In the genomic region with DNA sequence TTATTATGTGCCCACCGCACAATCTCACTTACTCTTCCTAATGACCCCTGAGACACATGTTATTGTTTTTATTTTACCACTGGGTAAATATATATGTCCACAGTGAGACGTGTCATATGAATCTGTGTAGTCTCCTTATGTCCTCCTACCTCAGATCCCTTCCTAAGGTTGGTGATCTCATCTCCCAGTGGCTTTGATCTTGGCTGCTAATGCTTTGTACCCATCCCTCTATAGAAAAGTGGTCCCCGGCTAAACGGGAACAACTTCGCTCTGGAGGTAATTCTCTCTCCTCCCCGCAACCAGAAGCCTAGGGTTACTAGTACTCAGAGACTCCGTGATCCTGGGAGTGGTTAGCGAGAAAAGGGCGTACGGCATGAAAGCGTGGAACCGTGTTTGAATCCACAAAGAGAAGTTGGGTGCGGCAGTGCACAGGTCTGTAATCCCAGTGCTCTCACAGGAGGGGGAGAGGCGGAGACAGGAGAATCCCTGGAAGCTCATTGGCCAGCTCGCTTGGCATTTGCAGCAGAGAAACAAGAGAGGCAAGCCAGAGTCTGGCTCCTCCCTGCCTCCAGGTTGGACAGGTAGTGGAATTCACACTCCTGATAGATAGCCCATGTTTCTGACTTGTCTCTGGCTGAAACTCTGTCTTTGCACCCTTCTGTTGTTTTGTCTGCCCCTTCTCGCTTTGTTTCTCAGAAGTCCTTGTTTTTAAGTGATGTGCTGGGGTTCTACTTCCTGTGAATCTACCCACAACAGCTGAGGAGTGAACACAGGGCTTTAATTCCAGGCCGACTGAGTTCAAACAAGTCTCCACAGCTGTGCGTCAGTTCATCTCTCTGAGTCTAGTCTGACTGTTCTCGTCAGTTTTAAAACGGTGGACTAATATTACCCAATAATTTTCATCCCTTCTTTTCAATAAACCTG, we compare ENCODE assay signal across 9 mouse cellular contexts. TPM values are rescaled to one million over a fixed set of nuclear protein-coding genes. Genes with fewer than 3 reads are reported as not detected.
DNase-seq lines count a peak whose midpoint lies in the region; ATAC-seq and TF ChIP-seq lines count a peak whose summit lies in the region.
"Had no signal": no experiment of that assay in that cellular context is flagged by ENCODE, and none has a peak within 500 bp of the region (broad histone marks: within the 10 kb centered on the region; RNA-seq: fewer than 3 reads in every experiment).

No protein-coding gene starts in this region.

- no peak for TF ChIP-seq EP300 in heart, postnatal 0 days (IDR thresholded peaks at IDR 0.05; ENCODE audit: low read depth)
- no peak for TF ChIP-seq EP300 in heart, adult 2 months (IDR thresholded peaks at IDR 0.05; ENCODE audit: insufficient read depth, low read depth, low read length)

- peaks cover 39% of the 10 kb centered on the region for H3K4me1 ChIP-seq in heart, postnatal 0 days (ENCODE audit: control insufficient read depth, insufficient read depth)
- peaks cover 14% of the 10 kb centered on the region for H3K4me1 ChIP-seq in heart, adult 2 months (ENCODE audit: control insufficient read depth, insufficient read depth, low read length)
- peaks cover 8% of the 10 kb centered on the region for H3K4me1 ChIP-seq in midbrain, embryonic 11.5 days (ENCODE audit: control insufficient read depth, insufficient read depth, low read length)

- peak overlapping the region; percentile 11; the same call in 1 of the 2 replicates for H3K4me3 ChIP-seq in heart, postnatal 0 days (ENCODE audit: low read depth, low read length)
- no peak overlapping the region for H3K4me3 ChIP-seq in heart, adult 2 months
- peak overlapping the region; percentile 23 for H3K4me3 ChIP-seq in midbrain, embryonic 11.5 days (ENCODE audit: low read depth, low read length)

- no peaks in the 10 kb centered on the region for H3K27me3 ChIP-seq in heart, postnatal 0 days (ENCODE audit: control insufficient read depth, insufficient read depth, low read length)
- H3K27me3 ChIP-seq in heart, adult 2 months (ENCODE audit: control insufficient read depth, insufficient read depth, low read length): no peaks in the 10 kb centered on the region
- no peaks in the 10 kb centered on the region for H3K27me3 ChIP-seq in midbrain, embryonic 11.5 days (ENCODE audit: control insufficient read depth, insufficient read depth, low read length)
- H3K27me3 ChIP-seq: Patski had no signal

- intact Hi-C loops in heart, adult 2 months (cut with DNase I): loop anchor here (2.0 kb wide), 1 partner anchor 15 kb away; no protein-coding TSS in a partner anchor

- no peaks in the 10 kb centered on the region for H3K36me3 ChIP-seq in heart, postnatal 0 days (replicated peaks; ENCODE audit: control insufficient read depth, insufficient read depth, low read length)
- H3K36me3 ChIP-seq in heart, adult 2 months (ENCODE audit: control insufficient read depth, insufficient read depth, low read length): no peaks in the 10 kb centered on the region
- no peaks in the 10 kb centered on the region for H3K36me3 ChIP-seq in midbrain, embryonic 11.5 days (ENCODE audit: control insufficient read depth, insufficient read depth, low read length)

- TF ChIP-seq CTCF in heart, postnatal 0 days (IDR thresholded peaks at IDR 0.05; ENCODE audit: low read depth): no peak
- TF ChIP-seq CTCF in heart, adult 2 months (IDR thresholded peaks at IDR 0.05): no peak

- H3K9me3 ChIP-seq in heart, postnatal 0 days (replicated peaks; ENCODE audit: control insufficient read depth, low read length): no peaks in the 10 kb centered on the region
- no peaks in the 10 kb centered on the region for H3K9me3 ChIP-seq in midbrain, embryonic 11.5 days (ENCODE audit: control insufficient read depth, low read length)

- no peaks in the 10 kb centered on the region for H3K79me2 ChIP-seq in heart, adult 2 months (replicated peaks; ENCODE audit: control insufficient read depth, insufficient read depth, low read length)

- 0 out of 2 replicates have a peak overlapping the region, but pooled peaks have one; percentile 2 for H3K9ac ChIP-seq in heart, postnatal 0 days (replicated peaks; ENCODE audit: low read depth, low read length)
- H3K9ac ChIP-seq in heart, adult 2 months (ENCODE audit: low read depth, low read length): no peak overlapping the region
- H3K9ac ChIP-seq in midbrain, embryonic 11.5 days (ENCODE audit: low read length): peak overlapping the region; percentile 49; the same call in 1 of the 2 replicates

- TF ChIP-seq POLR2A in heart, adult 2 months (IDR thresholded peaks at IDR 0.05; ENCODE audit: insufficient read depth, low read depth, low read length): no peak

- peak overlapping the region; percentile 49; the same call in 1 of the 2 replicates for H3K27ac ChIP-seq in heart, postnatal 0 days (ENCODE audit: low read depth)
- H3K27ac ChIP-seq in heart, adult 2 months: no peak overlapping the region
- no peak overlapping the region for H3K27ac ChIP-seq in midbrain, embryonic 11.5 days (ENCODE audit: low read depth, low read length)

- 23% methylated on average over 20 of the region's 20 CpGs for WGBS in heart, postnatal 0 days
- 42% methylated on average over 20 of the region's 20 CpGs for WGBS in heart, adult 2 months
- WGBS in midbrain, embryonic 11.5 days: 10% methylated on average over 20 of the region's 20 CpGs

- ATAC-seq in heart, postnatal 0 days (ENCODE audit: insufficient read depth, low read depth): 0 out of 2 replicates have a peak, but pooled peaks have one; percentile 29
- ATAC-seq in midbrain, embryonic 11.5 days (ENCODE audit: low FRiP score): peak; percentile 75

- H3K4me2 ChIP-seq in heart, postnatal 0 days (ENCODE audit: low read depth, low read length): peak overlapping the region; percentile 54
- H3K4me2 ChIP-seq in midbrain, embryonic 11.5 days: peak overlapping the region; percentile 50

- no peak for DNase-seq in heart, postnatal 0 days (ENCODE audit: low spot score)
- no peak for DNase-seq in heart, adult 2 months
- peak; percentile 65 to 81 for DNase-seq in cerebellum, adult 18-20 months
- peak; percentile 57 for DNase-seq in forelimb bud, embryonic 11.5 days (ENCODE audit: low read depth, low spot score)
- DNase-seq in kidney, postnatal 36 days: peak; percentile 74 to 79
- DNase-seq in midbrain, embryonic 11.5 days (ENCODE audit: low spot score, missing footprints): peak; percentile 87
- peak; percentile 45 to 57 for DNase-seq in thymus, postnatal 36 days
- DNase-seq in spleen, postnatal 10 days (ENCODE audit: low spot score in 2 of 2): no peak

RNA-seq across cellular contexts. Expression of gene Itpkb, which starts 16.5 kb away (rescaled TPM):
- total RNA-seq in heart, postnatal 0 days (2014; rRNA removed; ENCODE audit: low replicate concordance): 21.7 and 24.9 TPM in 2 replicates
- polyA plus RNA-seq in heart, postnatal 0 days (2015; fragmentation: Nextera tagmentation; extraction: Ambion mirVana): 5.1 and 5.4 TPM in 2 replicates
- total RNA-seq in heart, adult 2 months (2021): 10 to 100 TPM; 50.0 to 50.7 TPM
- polyA plus RNA-seq in heart, adult 2 months (2012; rRNA removed): 21.5 and 29.9 TPM in 2 replicates
- 1.9 and 2.0 TPM in 2 replicates for polyA plus RNA-seq in midbrain, embryonic 11.5 days (2014; fragmentation: Nextera tagmentation; extraction: Ambion mirVana)

RNA-seq across cellular contexts. Expression of gene Psen2, which starts 50.5 kb away (rescaled TPM):
- total RNA-seq in heart, postnatal 0 days (2014; rRNA removed; ENCODE audit: low replicate concordance): 30.8 and 33.3 TPM in 2 replicates
- 15.2 and 16.4 TPM in 2 replicates for polyA plus RNA-seq in heart, postnatal 0 days (2015; fragmentation: Nextera tagmentation; extraction: Ambion mirVana)
- total RNA-seq in heart, adult 2 months (2021): 10 to 100 TPM; 11.6 to 13.1 TPM
- polyA plus RNA-seq in heart, adult 2 months (2012; rRNA removed): 30.5 and 35.8 TPM in 2 replicates
- polyA plus RNA-seq in midbrain, embryonic 11.5 days (2014; fragmentation: Nextera tagmentation; extraction: Ambion mirVana): 5.2 and 5.4 TPM in 2 replicates

Comparison
In these comparisons a context has a peak if more than half of its experiments do, and no peak if none do; other contexts are left out.
1. DNase-seq: peak in cerebellum, adult 18-20 months (2 of 2), forelimb bud, embryonic 11.5 days (single experiment), kidney, postnatal 36 days (2 of 2), midbrain, embryonic 11.5 days (single experiment) and thymus, postnatal 36 days (2 of 2); none in heart, postnatal 0 days (single experiment), heart, adult 2 months (0 of 2) and spleen, postnatal 10 days (0 of 2).